Mouse (Mus musculus): ENCODE results near the gene Atp5j.

GRCm38 (mm10) chr16:84802217-84802616 is 33.2 kb downstream of the Atp5j start:
- TF ChIP-seq CTCF (IDR thresholded peaks at IDR 0.05; ENCODE audit: low read depth), result no peak
- TF ChIP-seq EP300 (IDR thresholded peaks at IDR 0.05; ENCODE audit: low read depth), result no peak
